Mouse (Mus musculus): ENCODE data around the gene Clic6.

DNA sequence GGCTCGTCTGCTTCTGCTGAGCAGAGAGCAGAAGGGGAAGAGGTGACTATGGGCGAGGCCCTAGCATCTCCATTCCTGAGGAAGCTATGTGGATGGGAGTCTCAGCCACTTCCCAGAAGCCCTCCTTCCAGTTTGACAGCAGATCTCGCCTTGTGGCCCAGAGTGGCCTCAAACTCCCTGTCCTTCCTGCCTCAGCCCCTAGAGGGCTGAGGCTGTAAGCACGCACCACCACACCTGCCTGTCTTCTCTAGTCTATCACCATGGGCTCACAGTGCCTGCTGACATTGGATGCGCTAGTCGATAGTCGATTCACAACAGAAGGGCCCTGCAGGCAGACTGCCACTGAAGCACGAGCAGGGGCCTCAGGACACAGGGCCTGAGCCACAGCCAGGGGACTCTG is 32.9 kb upstream of the Clic6 start:
- no peak for TF ChIP-seq ZMIZ1 (IDR thresholded peaks at IDR 0.05; ENCODE audit: low read depth, low read length)
- TF ChIP-seq EP300 (IDR thresholded peaks at IDR 0.05; ENCODE audit: low read depth in 1 of 2, low read length in 2 of 2) = no peak
- no peak for TF ChIP-seq MAX (IDR thresholded peaks at IDR 0.05; ENCODE audit: low read length)
